Mouse (Mus musculus): ENCODE data around the gene Ugt1a6b. TPM values are rescaled to one million over a fixed set of nuclear protein-coding genes. Genes with fewer than 3 reads are reported as not detected.
A peak's percentile ranks its signal among the peaks of the same experiment; 100 is the strongest.
"Not testable (repeated sequence)": the region's sequence is repeated elsewhere in the genome, so short reads cannot be mapped to it uniquely, and the experiment has no call there.

Ugt1a6b gene
- total RNA-seq, 2 experiments from 2014 or later, result 0.87 to 0.91 TPM

DNA sequence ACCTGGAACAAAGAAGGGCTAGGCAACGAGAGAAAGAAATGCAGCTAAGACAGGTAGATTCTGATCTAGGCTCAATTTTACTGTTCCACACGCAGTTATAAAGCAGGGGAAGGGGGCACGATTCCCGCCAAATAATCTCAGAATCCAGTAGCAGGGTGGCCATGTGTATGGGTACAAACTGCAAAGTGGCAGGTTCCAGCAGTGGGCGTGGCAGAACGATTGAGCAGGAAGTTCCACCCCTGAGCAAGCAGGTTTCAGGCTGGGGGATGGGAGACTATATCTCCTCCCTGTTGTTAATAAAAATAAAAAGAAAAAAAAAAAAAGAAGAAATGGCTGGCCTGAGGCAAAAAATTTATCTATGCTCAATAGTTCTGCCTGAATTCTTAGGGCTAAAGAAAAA, 9.7 kb downstream of the Ugt1a6b start:
- ATAC-seq (replicated peaks; ENCODE audit: poor library complexity), result not testable (repeated sequence)

DNA sequence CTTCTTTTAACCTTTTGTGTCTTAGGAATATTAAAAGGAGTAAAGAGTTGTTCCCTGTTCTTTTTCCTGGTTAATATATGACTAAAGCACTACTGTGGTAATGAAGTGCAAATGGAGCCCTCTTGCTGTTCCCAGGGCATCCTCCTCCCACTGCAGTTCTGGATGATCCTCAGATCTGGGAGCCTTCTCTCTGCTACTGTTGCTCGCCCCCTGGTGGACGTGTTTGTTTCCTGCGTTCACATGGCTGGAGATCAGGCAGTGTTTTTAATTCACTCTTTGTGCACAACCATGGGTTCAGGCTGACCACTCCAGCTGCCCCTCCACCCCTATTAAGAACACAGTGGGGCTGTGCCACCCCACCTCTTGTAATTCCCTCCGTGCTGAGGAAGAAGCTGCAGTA, 17.5 kb downstream of the Ugt1a6b start:
- ATAC-seq (replicated peaks; ENCODE audit: poor library complexity), result peak; percentile 84

DNA sequence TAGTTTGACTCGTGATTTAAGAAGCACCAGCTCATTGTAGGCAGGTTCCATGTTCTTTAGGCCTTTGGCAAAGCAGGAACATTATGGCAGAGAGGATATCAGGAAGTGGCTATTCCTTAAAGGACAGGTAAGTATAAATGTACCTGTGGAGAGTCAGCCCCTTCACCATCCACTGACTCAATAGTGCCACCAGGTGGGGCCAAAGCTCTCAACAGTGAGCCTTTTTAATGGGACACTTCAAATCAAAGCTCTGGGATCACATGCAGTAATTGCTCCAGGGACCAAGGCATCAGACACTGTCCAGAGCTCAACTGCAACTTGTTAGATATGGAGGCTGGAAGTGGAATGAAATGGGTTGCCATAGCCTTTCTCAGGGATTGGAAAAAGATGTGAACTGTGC, 18.5 kb downstream of the Ugt1a6b start:
- 0 out of 2 replicates have a peak, but pooled peaks have one; percentile 39 for ATAC-seq (replicated peaks; ENCODE audit: poor library complexity)

DNA sequence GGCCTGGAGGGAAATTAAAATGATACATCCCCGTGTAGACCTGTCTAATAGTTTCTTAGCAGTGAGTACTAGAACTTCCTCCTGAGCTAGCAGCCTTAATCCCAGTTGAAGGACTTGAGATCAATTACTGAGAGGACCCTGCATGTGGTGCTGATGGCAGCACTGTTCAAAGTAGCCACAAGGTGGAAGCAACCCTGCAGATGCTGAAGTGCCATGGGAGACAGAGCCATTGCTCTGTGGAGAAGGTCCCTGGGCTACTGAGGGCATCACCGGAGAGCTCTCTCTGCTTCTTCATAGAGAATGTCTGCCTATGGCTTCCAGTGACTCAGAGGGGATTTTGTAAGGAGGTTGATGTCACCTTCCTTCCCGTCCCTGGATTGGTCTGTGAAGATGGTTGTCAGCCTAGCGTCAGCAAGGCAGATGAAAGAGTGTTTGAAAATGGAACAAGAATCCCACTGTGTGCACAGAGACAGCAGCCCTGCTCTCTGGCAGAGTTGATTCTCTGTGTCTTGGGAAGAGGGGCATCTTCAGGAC, 22.8 kb downstream of the Ugt1a6b start:
- ATAC-seq (replicated peaks; ENCODE audit: poor library complexity), result peak; percentile 55

DNA sequence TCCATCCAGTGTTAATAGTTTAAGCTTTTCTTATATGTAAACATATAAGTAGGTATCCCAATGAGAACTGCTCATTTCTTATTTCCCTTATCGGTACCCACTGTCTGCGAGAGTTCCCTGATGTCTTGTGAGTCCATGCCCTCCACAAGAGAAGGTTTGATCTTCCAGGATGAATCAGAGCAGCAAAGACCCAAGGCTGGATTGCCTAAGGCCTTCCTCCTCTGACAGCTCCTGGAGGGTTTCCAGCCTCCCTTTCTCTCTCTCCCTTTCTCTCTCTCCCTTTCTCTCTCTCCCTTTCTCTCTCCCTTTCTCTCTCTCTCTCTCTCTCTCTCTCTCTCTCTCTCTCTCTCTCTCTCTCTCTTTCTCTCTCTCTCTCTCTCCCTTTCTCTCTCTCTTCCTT, 26.0 kb downstream of the Ugt1a6b start:
- not testable (repeated sequence) for ATAC-seq (replicated peaks; ENCODE audit: poor library complexity)

DNA sequence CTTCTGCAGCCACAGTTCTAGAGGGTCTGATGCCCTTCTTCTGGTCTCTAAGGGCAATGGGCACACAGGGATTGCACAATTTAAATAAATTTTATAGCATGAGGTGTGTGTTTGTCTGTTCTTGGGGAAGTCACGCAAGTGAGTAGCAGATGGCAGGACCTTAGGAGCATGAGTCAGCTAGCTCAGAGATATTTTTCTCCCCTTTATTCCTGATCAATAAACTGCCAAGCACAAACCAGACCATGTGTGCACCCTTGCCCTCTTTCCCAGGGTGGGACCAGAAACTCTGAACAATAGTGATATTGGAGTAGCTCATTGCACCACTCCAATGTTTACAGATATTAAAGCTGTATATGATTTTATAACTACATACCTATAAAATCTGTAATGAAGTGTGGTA, 27.2 kb downstream of the Ugt1a6b start:
- ATAC-seq (replicated peaks; ENCODE audit: poor library complexity), result not testable (repeated sequence)

DNA sequence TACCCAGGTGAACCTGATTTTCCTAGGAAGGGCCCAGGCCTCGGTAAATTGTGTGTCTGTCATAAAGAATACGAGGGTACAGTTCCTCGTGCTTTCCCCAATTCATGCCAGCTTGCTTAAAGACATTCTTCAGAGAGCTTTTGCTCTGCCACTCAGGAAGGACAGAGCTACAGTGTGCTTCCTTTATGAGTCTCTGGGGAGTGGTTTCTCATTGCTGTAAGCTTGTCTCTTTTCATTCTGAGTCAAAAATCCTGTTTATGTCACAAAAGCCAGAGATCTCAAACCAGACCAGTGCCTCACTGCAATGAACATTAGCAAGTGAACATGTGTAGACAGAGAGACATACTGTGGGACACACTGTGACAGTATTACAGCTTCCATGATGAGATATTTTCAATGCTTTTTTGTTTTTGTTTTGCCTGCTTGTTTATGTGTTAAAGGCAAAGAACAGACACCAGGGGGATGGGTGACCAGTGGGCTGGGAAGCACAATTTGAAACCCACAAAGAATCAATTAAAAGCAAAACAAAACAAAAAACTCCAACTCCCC, 30.9 kb downstream of the Ugt1a6b start:
- ATAC-seq (replicated peaks; ENCODE audit: poor library complexity), result no peak

DNA sequence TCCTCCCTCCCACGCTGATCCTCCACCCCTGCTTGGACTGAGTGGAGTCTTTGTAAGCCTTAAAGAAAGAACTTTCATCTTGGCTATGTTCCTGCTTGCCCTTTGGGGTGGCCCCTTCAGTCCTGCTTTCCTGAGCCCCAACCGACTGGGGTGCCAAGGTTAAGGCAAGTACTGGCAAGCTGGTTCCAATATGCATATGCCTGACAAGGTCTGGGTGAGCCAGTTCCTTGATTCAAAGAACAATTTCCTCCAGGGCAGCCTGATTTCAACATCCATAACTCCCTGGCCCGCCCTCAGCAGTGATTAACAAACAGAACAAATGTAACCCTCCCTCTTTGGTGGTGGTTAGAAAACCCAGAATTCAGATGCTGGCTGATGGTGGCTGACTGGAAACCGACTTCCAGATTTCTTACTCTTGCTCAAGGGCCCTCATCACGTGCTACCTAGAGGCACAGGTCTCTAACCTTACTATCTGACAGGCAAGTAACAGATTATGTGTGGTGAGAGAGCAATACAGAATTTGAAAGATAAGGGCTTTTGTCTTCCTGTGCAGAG, 31.5 kb downstream of the Ugt1a6b start, which contains the start of gene Ugt1a6a:
Gene Ugt1a6a (plus strand): TSS at position 353 of the 555 bp plus-strand sequence.
- peak; percentile 92 for ATAC-seq (replicated peaks; ENCODE audit: poor library complexity)

DNA sequence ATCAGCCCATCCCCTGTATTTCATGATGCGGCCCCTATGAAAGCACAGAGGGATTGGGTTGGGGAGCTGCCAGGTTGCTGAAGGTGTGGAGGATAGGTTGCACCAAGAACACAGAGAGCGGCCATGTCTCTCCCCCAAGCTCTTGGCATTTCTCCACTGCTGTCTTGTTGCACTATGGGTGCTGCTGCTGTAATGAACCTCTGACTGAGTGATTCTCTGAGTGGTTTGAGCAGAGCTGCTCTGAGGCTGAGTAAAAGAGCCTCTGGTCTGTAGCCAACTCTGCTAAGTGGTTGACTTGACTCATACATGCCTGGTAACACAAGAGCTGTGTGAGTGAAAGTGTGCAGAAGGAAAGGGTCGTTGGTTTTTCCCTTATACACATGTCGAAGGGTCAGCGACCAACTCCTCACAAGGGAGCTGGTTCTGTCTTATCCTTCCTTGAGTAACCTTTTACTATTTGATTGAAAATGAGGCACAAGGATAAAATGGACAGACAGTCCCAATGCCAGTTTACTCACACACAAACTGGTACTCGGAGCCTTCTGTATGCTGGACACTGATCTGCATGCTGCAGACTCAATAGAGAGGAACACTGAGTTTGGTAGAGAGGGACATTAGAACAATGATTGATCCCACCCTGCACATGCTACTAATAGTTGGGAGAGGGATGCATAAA, 32.3 kb downstream of the Ugt1a6b start:
- not testable (repeated sequence) for ATAC-seq (replicated peaks; ENCODE audit: poor library complexity)

DNA sequence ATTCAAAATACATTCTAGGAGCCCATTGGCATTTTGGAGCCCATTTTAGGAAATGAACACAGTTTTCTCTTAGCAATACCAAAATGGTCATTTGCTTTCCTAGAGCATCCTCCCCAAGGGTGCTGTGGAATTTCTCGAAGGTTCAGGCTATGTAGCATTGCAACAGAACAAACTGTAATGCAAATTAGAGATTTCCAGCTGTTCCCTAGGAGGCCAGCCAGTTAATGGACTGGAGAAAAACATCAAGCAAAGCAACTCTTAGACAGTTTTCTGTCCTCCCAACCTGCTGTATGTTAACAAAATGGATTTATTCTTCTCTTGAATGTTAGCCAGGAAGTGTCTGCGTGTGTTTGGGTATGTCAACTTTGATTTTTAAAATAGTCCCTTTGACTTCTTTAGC, 33.6 kb downstream of the Ugt1a6b start:
- no peak for ATAC-seq (replicated peaks; ENCODE audit: poor library complexity)

DNA sequence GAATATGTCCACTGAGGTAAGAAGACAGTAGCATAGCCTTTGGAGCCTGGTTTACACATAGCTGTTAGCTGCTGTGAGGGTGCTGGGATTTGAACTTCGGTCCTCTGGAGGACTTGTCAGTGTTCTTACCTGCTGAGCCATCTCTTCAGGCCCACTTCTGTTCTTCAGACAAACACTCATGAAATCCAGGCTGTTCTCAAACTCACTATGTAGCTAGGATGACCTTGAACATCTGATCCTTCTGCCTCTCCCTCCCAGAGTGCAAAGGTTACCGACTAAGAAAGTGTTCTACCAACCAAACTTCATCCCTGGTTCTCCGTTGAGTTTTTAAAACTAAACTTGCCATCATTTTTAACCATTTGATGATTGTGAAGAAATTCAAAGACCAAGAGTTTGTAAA, 34.2 kb downstream of the Ugt1a6b start:
- no peak for ATAC-seq (replicated peaks; ENCODE audit: poor library complexity)

DNA sequence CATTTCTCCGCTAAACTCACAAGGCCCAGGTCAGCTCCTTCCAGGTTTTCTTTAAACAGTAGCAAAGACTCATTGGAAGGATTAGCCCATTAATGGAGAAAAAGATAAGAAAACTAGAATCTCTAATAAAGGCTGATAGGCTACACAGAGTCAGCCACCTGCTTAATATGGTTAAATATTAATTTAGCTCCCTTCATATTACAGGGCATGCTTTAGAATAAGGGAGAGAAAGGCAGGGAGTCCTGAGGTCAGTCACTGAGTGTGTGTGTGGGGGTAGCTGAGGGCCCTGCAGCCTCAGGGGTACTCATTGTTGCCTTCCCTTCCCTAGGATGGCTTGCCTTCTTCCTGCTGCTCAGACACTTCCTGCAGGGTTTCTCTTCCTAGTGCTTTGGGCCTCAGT, 35.1 kb downstream of the Ugt1a6b start:
- no peak for ATAC-seq (replicated peaks; ENCODE audit: poor library complexity)

DNA sequence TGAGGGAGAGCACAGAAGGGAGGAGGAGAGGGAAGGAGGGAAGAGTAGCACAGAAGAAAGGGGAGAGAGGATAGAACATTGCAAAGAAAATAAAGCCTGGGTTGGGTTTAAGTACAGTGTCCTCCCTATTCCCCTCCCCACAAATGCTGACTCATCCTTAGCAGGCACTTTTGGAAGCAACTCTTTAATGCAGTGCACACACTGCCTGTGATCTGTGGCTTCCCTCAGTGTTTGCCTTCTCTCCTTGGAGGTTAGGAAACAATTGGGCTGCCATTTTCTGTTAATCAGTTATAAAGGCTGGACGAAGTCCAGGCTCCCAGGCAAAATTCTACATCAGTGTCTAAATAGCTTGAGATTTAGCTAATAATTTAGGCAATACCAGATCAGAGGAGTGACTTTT, 37.4 kb downstream of the Ugt1a6b start:
- peak; percentile 70 for ATAC-seq (replicated peaks; ENCODE audit: poor library complexity)

DNA sequence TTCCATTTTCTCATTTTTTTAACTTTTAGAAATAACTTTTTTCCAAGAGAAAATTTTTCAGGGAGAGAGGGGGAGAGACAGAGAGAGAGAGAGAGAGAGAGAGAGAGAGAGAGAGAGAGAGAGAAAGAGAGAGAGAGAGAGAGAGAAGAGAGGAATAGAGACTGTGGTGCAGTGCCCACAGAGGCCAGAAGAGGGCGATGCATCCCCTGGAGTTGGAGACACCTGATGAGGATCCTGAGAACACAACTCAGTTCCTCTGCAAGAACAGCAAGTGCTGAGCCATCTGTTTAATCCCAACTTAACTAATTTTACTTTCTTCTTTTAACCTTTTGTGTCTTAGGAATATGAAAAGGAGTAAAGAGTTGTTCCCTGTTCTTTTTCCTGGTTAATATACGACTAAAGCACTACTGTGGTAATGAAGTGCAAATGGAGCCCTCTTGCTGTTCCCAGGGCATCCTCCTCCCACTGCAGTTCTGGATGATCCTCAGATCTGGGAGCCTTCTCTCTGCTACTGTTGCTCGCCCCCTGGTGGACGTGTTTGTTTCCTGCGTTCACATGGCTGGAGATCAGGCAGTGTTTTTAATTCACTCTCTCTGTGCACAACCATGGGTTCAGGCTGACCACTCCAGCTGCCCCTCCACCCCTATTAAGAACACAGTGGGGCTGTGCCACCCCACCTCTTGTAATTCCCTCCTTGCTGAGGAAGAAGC, 41.1 kb downstream of the Ugt1a6b start:
- ATAC-seq (replicated peaks; ENCODE audit: poor library complexity), result peak; percentile 86

DNA sequence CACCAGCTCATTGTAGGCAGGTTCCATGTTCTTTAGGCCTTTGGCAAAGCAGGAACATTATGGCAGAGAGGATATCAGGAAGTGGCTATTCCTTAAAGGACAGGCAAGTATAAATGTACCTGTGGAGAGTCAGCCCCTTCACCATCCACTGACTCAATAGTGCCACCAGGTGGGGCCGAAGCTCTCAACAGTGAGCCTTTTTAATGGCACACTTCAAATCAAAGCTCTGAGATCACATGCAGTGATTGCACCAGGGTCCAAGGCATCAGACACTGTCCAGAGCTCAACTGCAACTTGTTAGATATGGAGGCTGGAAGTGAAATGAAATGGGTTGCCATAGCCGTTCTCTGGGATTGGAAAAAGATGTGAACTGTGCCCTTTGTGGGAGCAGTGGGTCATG, 42.2 kb downstream of the Ugt1a6b start:
- ATAC-seq (replicated peaks; ENCODE audit: poor library complexity), result 0 out of 2 replicates have a peak, but pooled peaks have one; percentile 27

DNA sequence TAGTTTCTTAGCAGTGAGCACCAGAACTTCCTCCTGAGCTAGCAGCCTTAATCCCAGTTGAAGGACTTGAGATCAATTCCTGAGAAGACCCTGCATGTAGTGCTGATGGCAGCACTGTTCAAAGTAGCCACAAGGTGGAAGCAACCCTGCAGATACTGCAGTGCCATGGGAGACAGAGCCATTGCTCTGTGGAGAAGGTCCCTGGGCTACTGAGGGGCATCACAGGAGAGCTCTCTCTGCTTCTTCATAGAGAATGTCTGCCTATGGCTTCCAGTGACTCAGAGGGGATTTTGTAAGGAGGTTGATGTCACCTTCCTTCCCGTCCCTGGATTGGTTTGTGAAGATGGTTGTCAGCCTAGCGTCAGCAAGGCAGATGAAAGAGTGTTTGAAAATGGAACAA, 47.1 kb downstream of the Ugt1a6b start:
- ATAC-seq (replicated peaks; ENCODE audit: poor library complexity), result peak; percentile 71

DNA sequence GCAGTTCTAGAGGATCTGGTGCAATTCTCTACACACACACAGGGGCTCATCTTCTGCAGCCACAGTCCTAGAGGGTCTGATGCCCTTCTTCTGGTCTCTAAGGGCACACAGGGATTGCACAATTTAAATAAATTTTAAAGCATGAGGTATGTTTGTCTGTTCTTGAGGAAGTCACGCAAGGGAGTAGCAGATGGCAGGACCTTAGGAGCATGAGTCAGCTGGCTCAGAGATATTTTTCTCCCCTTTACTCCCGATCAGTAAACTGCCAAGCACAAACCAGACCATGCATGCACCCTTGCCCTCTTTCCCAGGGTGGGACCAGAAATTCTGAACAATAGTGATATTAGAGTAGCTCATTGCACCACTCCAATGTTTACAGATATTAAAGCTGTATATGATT, 55.4 kb downstream of the Ugt1a6b start:
- ATAC-seq (replicated peaks; ENCODE audit: poor library complexity), result peak; percentile 58

DNA sequence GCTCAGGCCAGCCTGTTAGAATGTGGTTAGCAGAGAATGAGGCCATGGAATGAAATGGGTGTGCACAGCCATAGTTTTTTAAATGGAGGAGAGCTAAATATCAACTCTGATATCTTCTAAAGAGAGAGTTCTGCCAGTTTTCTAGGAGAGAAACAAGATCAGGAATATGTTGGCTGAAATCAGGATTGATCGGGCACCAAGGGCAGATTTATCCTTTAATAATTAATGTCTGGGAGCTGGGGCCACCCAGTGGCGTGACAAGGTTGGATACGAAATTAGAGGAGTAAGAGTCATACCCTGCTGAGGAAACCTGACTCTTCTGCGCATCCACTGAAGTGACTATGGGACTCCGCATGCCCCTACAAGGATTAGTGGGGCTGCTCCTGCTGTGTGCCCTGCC, 62.7 kb downstream of the Ugt1a6b start, which contains the start of gene Ugt1a5:
Gene Ugt1a5 (plus strand): TSS at position 302 of the 400 bp plus-strand sequence.
- ATAC-seq (replicated peaks; ENCODE audit: poor library complexity), result no peak

DNA sequence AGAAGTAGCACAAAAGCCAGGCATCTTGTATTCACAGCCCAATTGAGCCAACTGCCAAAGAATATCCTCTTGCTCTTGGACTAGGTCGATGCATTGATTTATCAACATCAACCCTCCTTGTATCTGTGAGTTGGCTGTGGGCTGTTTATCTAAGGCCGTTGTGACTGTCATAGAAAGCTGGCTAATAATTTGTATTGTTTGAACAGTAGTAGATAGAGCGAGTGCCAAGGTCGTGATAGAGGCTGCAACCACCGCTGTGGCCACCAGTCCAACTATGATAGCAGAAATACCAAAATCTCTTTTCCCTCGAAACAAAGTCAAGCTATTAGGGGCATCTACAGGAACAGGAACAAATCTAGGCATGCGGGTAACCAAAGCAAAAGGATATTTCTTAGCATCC, 69.1 kb downstream of the Ugt1a6b start:
- not testable (repeated sequence) for ATAC-seq (replicated peaks; ENCODE audit: poor library complexity)

DNA sequence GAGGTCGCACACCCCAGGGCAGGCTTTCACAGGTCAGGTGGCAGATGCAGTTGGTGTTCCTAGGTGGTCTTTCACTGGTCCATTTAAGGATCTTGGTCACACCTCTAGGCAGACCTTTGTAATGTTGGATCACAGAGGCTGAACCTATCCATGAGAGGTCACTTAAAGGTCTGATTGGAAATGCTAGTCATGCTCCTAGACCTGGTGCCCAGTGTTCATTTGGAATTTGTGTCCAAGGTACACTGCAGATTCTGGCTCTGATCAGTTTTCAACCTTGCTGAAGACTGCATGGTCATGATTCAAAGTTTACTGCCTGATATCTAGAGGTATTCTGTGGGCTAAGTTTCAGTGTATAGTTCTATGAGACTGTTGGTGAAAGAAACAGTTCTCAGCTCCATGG, 76.6 kb downstream of the Ugt1a6b start:
- no peak for ATAC-seq (replicated peaks; ENCODE audit: poor library complexity)

DNA sequence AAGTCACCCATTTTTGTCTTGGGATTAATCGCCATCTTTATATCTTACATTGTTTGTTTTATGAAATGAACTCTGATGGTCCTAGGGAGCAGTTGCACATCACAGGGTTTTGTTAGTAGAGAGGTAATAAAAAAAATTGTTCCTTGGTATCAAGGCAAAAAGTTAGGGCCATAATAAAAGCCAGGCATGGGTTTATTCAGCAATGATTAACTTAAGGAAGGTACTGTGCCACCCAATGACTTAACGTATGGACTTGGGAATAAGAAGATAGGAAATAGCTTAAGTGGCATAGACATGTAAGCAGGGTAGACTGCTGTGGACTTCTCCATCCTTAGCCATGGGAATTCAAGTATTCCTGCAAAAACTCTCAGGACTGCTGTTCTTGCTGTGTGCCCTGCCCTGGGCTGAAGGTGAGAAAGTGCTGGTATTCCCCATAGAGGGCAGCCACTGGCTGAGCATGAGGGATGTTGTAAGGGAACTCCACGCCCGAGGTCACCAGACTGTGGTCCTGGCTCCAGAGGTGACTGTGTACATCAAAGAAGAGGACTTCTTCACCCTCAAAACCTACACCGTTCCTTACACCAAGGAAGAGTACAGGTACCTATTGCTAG, 83.4 kb downstream of the Ugt1a6b start:
- no peak for ATAC-seq (replicated peaks; ENCODE audit: poor library complexity)
